Mouse (Mus musculus) lung, postnatal 0 days (tissue): ENCODE measurements around the gene Gpd2. TPM values are rescaled to one million over a fixed set of nuclear protein-coding genes. Genes with fewer than 3 reads are reported as not detected.
A peak's percentile ranks its signal among the peaks of the same experiment; 100 is the strongest.

ENCODE experiments used
- ATAC-seq: fragments of 200-750 bp; cut with Nextera tagmentation; 2 replicates; pipeline ENCODE4 v1.8.0; 2017; ENCODE audit warnings: moderate library complexity
- DNase-seq: peaks from one replicate; pipeline ENCODE4 v3.0.0-alpha.2; 2016; ENCODE audit warnings: low spot score
- H3K27ac ChIP-seq: fragments of 300-500 bp; sonication (generic); 2 replicates; pipeline ENCODE4 v1.5.1; 2014; ENCODE audit warnings: antibody characterized with exemption, mild to moderate bottlenecking, low read length, mixed read lengths
- H3K27me3 ChIP-seq: fragments of 300-500 bp; sonication (generic); replicated peaks from 2 replicates; pipeline ENCODE4 v1.6.1; 2014; ENCODE audit warnings: low read length, mixed read lengths; ENCODE audit not compliant: insufficient read depth
- H3K36me3 ChIP-seq: fragments of 300-500 bp; sonication (generic); 2 replicates; pipeline ENCODE4 v1.6.1; 2014; ENCODE audit warnings: low read length, mixed read lengths; ENCODE audit not compliant: insufficient read depth
- H3K4me1 ChIP-seq: fragments of 300-500 bp; sonication (generic); 2 replicates; pipeline ENCODE4 v1.6.1; 2014; ENCODE audit warnings: antibody characterized with exemption, low read depth, low read length, mixed read lengths; ENCODE audit not compliant: insufficient read depth
- H3K4me2 ChIP-seq: fragments of 300-500 bp; sonication (generic); replicated peaks from 2 replicates; pipeline ENCODE4 v1.6.1; 2014; ENCODE audit warnings: low read depth, mild to moderate bottlenecking, low read length, moderate library complexity, mixed read lengths
- H3K4me3 ChIP-seq: fragments of 300-500 bp; sonication (generic); 2 replicates; pipeline ENCODE4 v1.5.1; 2014; ENCODE audit warnings: low read depth, low read length
- H3K9ac ChIP-seq: fragments of 300-500 bp; sonication (generic); replicated peaks from 2 replicates; pipeline ENCODE4 v1.6.1; 2014; ENCODE audit warnings: low read depth, mild to moderate bottlenecking
- H3K9me3 ChIP-seq: fragments of 300-500 bp; sonication (generic); 2 replicates; pipeline ENCODE4 v1.6.1; 2016; ENCODE audit warnings: low read length, mixed read lengths
- CTCF ChIP-seq: IDR thresholded peaks from 2 replicates; pipeline ENCODE4 v1.5.1; 2016; ENCODE audit warnings: antibody characterized with exemption, mild to moderate bottlenecking
- EP300 ChIP-seq: IDR thresholded peaks from 2 replicates; pipeline ENCODE4 v1.6.1; 2016; ENCODE audit warnings: antibody characterized with exemption, mild to moderate bottlenecking, control low read depth
- WGBS: fragments of 180-500 bp; shearing (Covaris S2); extraction: QIAGEN DNeasy Blood & Tissue Kit; methylation state at CpG from one replicate; pipeline ENCODE4 v1.1.7; 2014; 5-methylcytosine and 5-hydroxymethylcytosine counted together
- polyA plus RNA-seq: library from polyadenylated mRNA; unstranded; fragments of >200 nt; fragmentation: Nextera tagmentation; extraction: Ambion mirVana; gene quantifications from 2 replicates; pipeline ENCODE4 v1.2.1, GENCODE M21; 2015

Gpd2 gene
- polyA plus RNA-seq, 1 experiment from 2014 or later = 12.9 TPM

- DNase-seq (no peak), ATAC-seq (no peak)
- WGBS = 62% methylated on average over 5 of the region's 5 CpGs
- Histone ChIP-seq H3K9ac (no peak overlapping the region), H3K27me3 (no peaks in the 10 kb centered on the region), H3K4me1 (no peaks in the 10 kb centered on the region), H3K4me3 (no peak overlapping the region), H3K27ac (no peak overlapping the region), H3K4me2 (no peak overlapping the region), H3K36me3 (no peaks in the 10 kb centered on the region), H3K9me3 (no peaks in the 10 kb centered on the region)
- no peak for TF ChIP-seq EP300
- TF ChIP-seq CTCF = no peak
Measured at GRCm38 (mm10) chr2:57243987-57244386, 6.6 kb downstream of the Gpd2 start.

GRCm38 (mm10) chr2:57245721-57246328, 8.4 kb downstream of the Gpd2 start:
- H3K9me3 ChIP-seq = no peaks in the 10 kb centered on the region
- H3K27ac ChIP-seq = no peak overlapping the region
- H3K4me1 ChIP-seq = no peaks in the 10 kb centered on the region
- H3K4me2 ChIP-seq = no peak overlapping the region
- 66% methylated on average over 6 of the region's 6 CpGs for WGBS
- ATAC-seq = peak; percentile 52
- H3K27me3 ChIP-seq = no peaks in the 10 kb centered on the region
- TF ChIP-seq EP300 (no peak), CTCF (no peak)
- H3K9ac ChIP-seq = no peak overlapping the region
- no peaks in the 10 kb centered on the region for H3K36me3 ChIP-seq
- peak; percentile 65 for DNase-seq
- H3K4me3 ChIP-seq = no peak overlapping the region

- H3K27me3 ChIP-seq = no peaks in the 10 kb centered on the region
- no peak overlapping the region for H3K4me3 ChIP-seq
- H3K27ac ChIP-seq = no peak overlapping the region
- no peaks in the 10 kb centered on the region for H3K9me3 ChIP-seq
- H3K9ac ChIP-seq = no peak overlapping the region
- no peak for DNase-seq
- no peaks in the 10 kb centered on the region for H3K4me1 ChIP-seq
- ATAC-seq = no peak
- H3K36me3 ChIP-seq = no peaks in the 10 kb centered on the region
- no peak for TF ChIP-seq EP300
- no peak for TF ChIP-seq CTCF
- no peak overlapping the region for H3K4me2 ChIP-seq
- WGBS = 93% methylated on average over 3 of the region's 3 CpGs
Measured at GRCm38 (mm10) chr2:57250113-57250512, 12.7 kb downstream of the Gpd2 start.

- Histone ChIP-seq H3K9me3 (no peaks in the 10 kb centered on the region), H3K4me3 (no peak overlapping the region), H3K27me3 (no peaks in the 10 kb centered on the region), H3K36me3 (no peaks in the 10 kb centered on the region), H3K9ac (no peak overlapping the region), H3K4me1 (no peaks in the 10 kb centered on the region), H3K4me2 (no peak overlapping the region), H3K27ac (no peak overlapping the region)
- TF ChIP-seq CTCF (no peak), EP300 (no peak)
- ATAC-seq = no peak
- DNase-seq = no peak
- WGBS = 84% methylated on average over 13 of the region's 13 CpGs
Measured at GRCm38 (mm10) chr2:57251636-57252317, 14.3 kb downstream of the Gpd2 start.

GRCm38 (mm10) chr2:57252542-57253301, 15.3 kb downstream of the Gpd2 start:
- ATAC-seq = no peak

GRCm38 (mm10) chr2:57254267-57254666, 16.8 kb downstream of the Gpd2 start:
- WGBS = 73% methylated on average over 4 of the region's 4 CpGs

More at GRCm38 (mm10) chr2:57252542-57253301, 15.3 kb downstream of the Gpd2 start:
- H3K36me3 ChIP-seq = no peaks in the 10 kb centered on the region
- H3K4me3 ChIP-seq = no peak overlapping the region
- no peak for DNase-seq
- no peaks in the 10 kb centered on the region for H3K4me1 ChIP-seq
- H3K4me2 ChIP-seq = no peak overlapping the region
- no peak for TF ChIP-seq CTCF
- TF ChIP-seq EP300 = no peak
- no peak overlapping the region for H3K9ac ChIP-seq
- H3K27ac ChIP-seq = no peak overlapping the region
- no peaks in the 10 kb centered on the region for H3K27me3 ChIP-seq
- no peaks in the 10 kb centered on the region for H3K9me3 ChIP-seq
- WGBS = 72% methylated on average over 10 of the region's 10 CpGs

More at GRCm38 (mm10) chr2:57254267-57254666, 16.8 kb downstream of the Gpd2 start:
- DNase-seq (no peak), ATAC-seq (no peak)
- H3K4me2 ChIP-seq = no peak overlapping the region
- no peaks in the 10 kb centered on the region for H3K4me1 ChIP-seq
- H3K27ac ChIP-seq = no peak overlapping the region
- no peaks in the 10 kb centered on the region for H3K27me3 ChIP-seq
- no peak overlapping the region for H3K4me3 ChIP-seq
- H3K36me3 ChIP-seq = no peaks in the 10 kb centered on the region
- H3K9me3 ChIP-seq = no peaks in the 10 kb centered on the region
- TF ChIP-seq EP300 (no peak), CTCF (no peak)
- H3K9ac ChIP-seq = no peak overlapping the region
